Mouse (Mus musculus) lung, embryonic 16.5 days (tissue): Measurements from ENCODE around the gene Cdca7l. TPM values are rescaled to one million over a fixed set of nuclear protein-coding genes. Genes with fewer than 3 reads are reported as not detected.

ENCODE experiments used
- ATAC-seq: fragments of 200-750 bp; cut with Nextera tagmentation; 2 replicates; pipeline ENCODE4 v1.8.0; 2017; ENCODE audit warnings: low read depth, mild to moderate bottlenecking, moderate library complexity
- H3K27ac ChIP-seq: fragments of 300-500 bp; sonication (generic); 2 replicates; pipeline ENCODE4 v1.5.1; 2014; ENCODE audit warnings: mild to moderate bottlenecking, control low read depth, low read length
- H3K27me3 ChIP-seq: fragments of 300-500 bp; sonication (generic); 2 replicates; pipeline ENCODE4 v1.6.1; 2014; ENCODE audit warnings: low read depth, low read length, mixed read lengths; ENCODE audit not compliant: control insufficient read depth, insufficient read depth
- H3K36me3 ChIP-seq: fragments of 300-500 bp; sonication (generic); 2 replicates; pipeline ENCODE4 v1.6.1; 2014; ENCODE audit warnings: low read length; ENCODE audit not compliant: control insufficient read depth, insufficient read depth
- H3K4me1 ChIP-seq: fragments of 300-500 bp; sonication (generic); replicated peaks from 2 replicates; pipeline ENCODE4 v1.6.1; 2014; ENCODE audit warnings: low read length, mixed read lengths; ENCODE audit not compliant: control insufficient read depth, insufficient read depth
- H3K4me2 ChIP-seq: fragments of 300-500 bp; sonication (generic); 2 replicates; pipeline ENCODE4 v1.6.1; 2014; ENCODE audit warnings: low read depth, low read length, control low read depth
- H3K4me3 ChIP-seq: fragments of 300-500 bp; sonication (generic); 2 replicates; pipeline ENCODE4 v1.5.1; 2014; ENCODE audit warnings: mild to moderate bottlenecking, low read length, control low read depth
- H3K9ac ChIP-seq: fragments of 300-500 bp; sonication (generic); 2 replicates; pipeline ENCODE4 v1.6.1; 2014; ENCODE audit warnings: low read length, control low read depth
- H3K9me3 ChIP-seq: fragments of 300-500 bp; sonication (generic); 2 replicates; pipeline ENCODE4 v1.6.1; 2016; ENCODE audit warnings: low read length; ENCODE audit not compliant: control insufficient read depth
- WGBS: fragments of 180-500 bp; shearing (Covaris S2); extraction: QIAGEN DNeasy Blood & Tissue Kit; methylation state at CpG from one replicate; pipeline ENCODE4 v1.1.7; 2014; 5-methylcytosine and 5-hydroxymethylcytosine counted together
- polyA plus RNA-seq: library from polyadenylated mRNA; unstranded; fragments of >200 nt; fragmentation: Nextera tagmentation; extraction: Ambion mirVana; gene quantifications from 2 replicates; pipeline ENCODE4 v1.2.1, GENCODE M21; 2015

Cdca7l gene
- polyA plus RNA-seq, 1 experiment from 2014 or later = 54.6 TPM

- no peak overlapping the region for H3K27ac ChIP-seq
- H3K27me3 ChIP-seq = no peaks in the 10 kb centered on the region
- no peak overlapping the region for H3K9ac ChIP-seq
- H3K9me3 ChIP-seq = no peaks in the 10 kb centered on the region
- H3K36me3 ChIP-seq = no peaks in the 10 kb centered on the region
- no peak overlapping the region for H3K4me3 ChIP-seq
- 74% methylated on average over 4 of the region's 4 CpGs for WGBS
- no peaks in the 10 kb centered on the region; the same call in 1 of the 2 replicates for H3K4me1 ChIP-seq
- no peak overlapping the region for H3K4me2 ChIP-seq
- ATAC-seq = no peak
Measured at GRCm38 (mm10) chr12:117806470-117806869, 2.4 kb downstream of the Cdca7l start.

GRCm38 (mm10) chr12:117807637-117808036, 3.5 kb downstream of the Cdca7l start:
- no peak overlapping the region for H3K9ac ChIP-seq
- H3K4me3 ChIP-seq = no peak overlapping the region
- no peak overlapping the region for H3K27ac ChIP-seq
- no peaks in the 10 kb centered on the region for H3K27me3 ChIP-seq
- H3K4me1 ChIP-seq = no peaks in the 10 kb centered on the region; the same call in 1 of the 2 replicates
- ATAC-seq = no peak
- H3K36me3 ChIP-seq = no peaks in the 10 kb centered on the region
- H3K9me3 ChIP-seq = no peaks in the 10 kb centered on the region
- 20% methylated on average over 12 of the region's 12 CpGs for WGBS
- peak overlapping the region; percentile 13; the same call in 1 of the 2 replicates for H3K4me2 ChIP-seq

GRCm38 (mm10) chr12:117808355-117809326, 4.6 kb downstream of the Cdca7l start:
- Histone ChIP-seq H3K9me3 (no peaks in the 10 kb centered on the region), H3K4me3 (no peak overlapping the region), H3K9ac (no peak overlapping the region)

GRCm38 (mm10) chr12:117809327-117810017, 5.4 kb downstream of the Cdca7l start:
- no peaks in the 10 kb centered on the region for H3K36me3 ChIP-seq
- 38% methylated on average over 10 of the region's 10 CpGs for WGBS
- H3K4me2 ChIP-seq = no peak overlapping the region

More at GRCm38 (mm10) chr12:117808355-117809326, 4.6 kb downstream of the Cdca7l start:
- Histone ChIP-seq H3K4me2 (peak overlapping the region; percentile 41), H3K27me3 (no peaks in the 10 kb centered on the region), H3K4me1 (no peaks in the 10 kb centered on the region; the same call in 1 of the 2 replicates), H3K36me3 (no peaks in the 10 kb centered on the region), H3K27ac (no peak overlapping the region)
- ATAC-seq = no peak
- 37% methylated on average over 17 of the region's 17 CpGs for WGBS

GRCm38 (mm10) chr12:117810074-117810473, 6.0 kb downstream of the Cdca7l start:
- no peak overlapping the region for H3K27ac ChIP-seq
- no peaks in the 10 kb centered on the region; the same call in 1 of the 2 replicates for H3K4me1 ChIP-seq
- no peak overlapping the region for H3K9ac ChIP-seq
- no peaks in the 10 kb centered on the region for H3K36me3 ChIP-seq
- WGBS = 27% methylated on average over 11 of the region's 11 CpGs
- ATAC-seq = 0 out of 2 replicates have a peak, but pooled peaks have one; percentile 7
- H3K4me2 ChIP-seq = no peak overlapping the region
- no peak overlapping the region for H3K4me3 ChIP-seq
- no peaks in the 10 kb centered on the region for H3K27me3 ChIP-seq
- no peaks in the 10 kb centered on the region for H3K9me3 ChIP-seq

More at GRCm38 (mm10) chr12:117809327-117810017, 5.4 kb downstream of the Cdca7l start:
- 0 out of 2 replicates have a peak, but pooled peaks have one; percentile 20 for ATAC-seq
- Histone ChIP-seq H3K27ac (no peak overlapping the region), H3K9ac (no peak overlapping the region), H3K4me3 (no peak overlapping the region), H3K4me1 (no peaks in the 10 kb centered on the region; the same call in 1 of the 2 replicates), H3K9me3 (no peaks in the 10 kb centered on the region), H3K27me3 (no peaks in the 10 kb centered on the region)

GRCm38 (mm10) chr12:117820138-117820858, 16.2 kb downstream of the Cdca7l start:
- Histone ChIP-seq H3K4me2 (no peak overlapping the region), H3K4me3 (no peak overlapping the region), H3K9ac (no peak overlapping the region), H3K36me3 (no peaks in the 10 kb centered on the region), H3K9me3 (no peaks in the 10 kb centered on the region), H3K27ac (no peak overlapping the region), H3K4me1 (no peaks in the 10 kb centered on the region), H3K27me3 (no peaks in the 10 kb centered on the region)
- peak; percentile 64; the same call in 1 of the 2 replicates for ATAC-seq
- WGBS = 45% methylated on average over 4 of the region's 4 CpGs

GRCm38 (mm10) chr12:117820859-117821221, 16.8 kb downstream of the Cdca7l start:
- no peaks in the 10 kb centered on the region for H3K36me3 ChIP-seq
- H3K27me3 ChIP-seq = no peaks in the 10 kb centered on the region
- no peak overlapping the region for H3K27ac ChIP-seq
- ATAC-seq = 0 out of 2 replicates have a peak, but pooled peaks have one; percentile 23
- H3K9me3 ChIP-seq = no peaks in the 10 kb centered on the region
- H3K4me1 ChIP-seq = no peaks in the 10 kb centered on the region
- no peak overlapping the region for H3K4me2 ChIP-seq
- H3K9ac ChIP-seq = no peak overlapping the region
- H3K4me3 ChIP-seq = no peak overlapping the region

- no peak overlapping the region for H3K4me3 ChIP-seq
- ATAC-seq = no peak
- H3K9ac ChIP-seq = no peak overlapping the region
- H3K4me1 ChIP-seq = no peaks in the 10 kb centered on the region
- H3K36me3 ChIP-seq = no peaks in the 10 kb centered on the region
- H3K27me3 ChIP-seq = no peaks in the 10 kb centered on the region
- 72% methylated on average over 1 of the region's 1 CpGs for WGBS
- no peaks in the 10 kb centered on the region for H3K9me3 ChIP-seq
- H3K27ac ChIP-seq = no peak overlapping the region
- no peak overlapping the region for H3K4me2 ChIP-seq
Measured at GRCm38 (mm10) chr12:117821394-117821793, 17.3 kb downstream of the Cdca7l start.
